Mouse (Mus musculus): ENCODE measurements around the gene Capza3. TPM values are rescaled to one million over a fixed set of nuclear protein-coding genes. Genes with fewer than 3 reads are reported as not detected.

Capza3 gene
- polyA plus RNA-seq (2017; shearing (Covaris generic)): not detected

GRCm38 (mm10) chr6:140040952-140041351 lies at the start of gene Capza3:
Capza3 (plus strand) TSS chr6:140041252.

GRCm38 (mm10) chr6:140041357-140041756 lies 305 bp downstream of the Capza3 start, which contains the start of gene Plcz1:
Plcz1 (minus strand) TSS chr6:140041457.

Other genes starting within 250 kb of the Capza3 start
- gene Plcz1, start 205 bp downstream of the Capza3 start, polyA plus RNA-seq (2017; shearing (Covaris generic)): not detected